ENCODE assay signal across 30 mouse cellular contexts in the genomic region with DNA sequence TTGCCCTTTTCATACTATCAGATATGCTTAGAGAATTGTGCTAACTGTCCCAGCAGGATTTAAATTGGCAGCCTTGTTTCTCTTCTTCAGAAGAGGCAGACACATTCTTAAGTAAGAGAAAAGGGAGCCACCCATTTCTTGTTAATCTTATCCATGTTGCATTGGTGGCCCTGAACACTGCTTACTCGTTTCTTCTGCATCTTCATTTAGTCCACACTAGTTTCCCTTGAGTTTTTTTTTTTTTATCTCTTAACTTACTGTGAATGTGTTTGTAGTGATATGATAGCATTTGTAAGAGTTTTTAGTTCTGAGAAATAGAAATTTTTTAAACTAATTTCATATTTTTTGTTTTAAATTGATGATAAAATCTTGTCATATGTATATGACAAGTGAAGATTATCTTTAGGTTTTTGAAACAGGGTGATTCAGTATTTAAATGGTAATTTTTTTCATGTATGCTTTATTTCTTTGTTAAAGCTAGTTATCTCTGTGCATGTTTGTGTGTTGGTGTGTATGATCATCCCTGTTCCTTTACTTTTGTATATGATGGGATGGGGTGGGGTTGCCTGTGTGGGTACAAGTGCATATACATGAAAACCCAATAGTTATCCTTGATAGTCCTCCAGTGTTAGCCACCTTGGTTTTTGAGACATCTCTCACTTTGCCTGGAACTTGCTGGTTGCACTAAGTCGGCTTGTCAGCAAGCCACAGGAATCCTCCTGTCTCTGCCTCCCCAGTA. TPM values are rescaled to one million over a fixed set of nuclear protein-coding genes. Genes with fewer than 3 reads are reported as not detected.
"Had no signal": no experiment of that assay in that cellular context is flagged by ENCODE, and none has a peak within 500 bp of the region (broad histone marks: within the 10 kb centered on the region; RNA-seq: fewer than 3 reads in every experiment).

No protein-coding gene starts in this region.

- H3K9ac ChIP-seq: limb, embryonic 13.5 days; lung, embryonic 14.5 days had no signal

- DNase-seq: kidney, adult 2 months; kidney, postnatal 25 days; layer of hippocampus, postnatal 36 days; lung, embryonic 14.5 days; midbrain, embryonic 14.5 days; right cerebral cortex, postnatal 14 days; right cerebral cortex, postnatal 4 days; thymus, postnatal 25 days had no signal

- H3K27me3 ChIP-seq: limb, embryonic 13.5 days; megakaryocyte, embryonic 14.5 days had no signal

- H3K4me1 ChIP-seq: limb, embryonic 10.5 days; limb, embryonic 13.5 days had no signal

- H3K4me3 ChIP-seq: limb, embryonic 10.5 days; limb, embryonic 13.5 days; megakaryocyte, embryonic 14.5 days had no signal

- H3K9me3 ChIP-seq: limb, embryonic 10.5 days; limb, embryonic 13.5 days; megakaryocyte, embryonic 14.5 days had no signal

- H3K4me2 ChIP-seq: limb, embryonic 13.5 days; lung, embryonic 14.5 days; midbrain, embryonic 11.5 days had no signal

- ATAC-seq: inflammation-experienced regulatory T-cells, adult 6 months; intestine, postnatal 0 days; lung, postnatal 0 days had no signal

- H3K27ac ChIP-seq: kidney, postnatal 0 days; limb, embryonic 10.5 days; limb, embryonic 13.5 days; macrophage; stomach, postnatal 0 days had no signal

RNA-seq across cellular contexts. Expression of a gene that starts 20.4 kb away (rescaled TPM):
- total RNA-seq: layer of hippocampus, adult 8-10 months; layer of hippocampus, postnatal 10 days; layer of hippocampus, postnatal 36 days; left cerebral cortex, adult 8-10 months; left cerebral cortex, postnatal 14 days; liver, adult 2 months; midbrain, postnatal 0 days had no signal
- polyA plus RNA-seq: kidney, adult 2 months; limb, embryonic 10.5 days; liver, adult 2 months; lung, embryonic 14.5 days; macrophage; midbrain, postnatal 0 days; neural tube, embryonic 14.5 days had no signal

RNA-seq across cellular contexts. Expression of a gene that starts 23.2 kb away (rescaled TPM):
- total RNA-seq: layer of hippocampus, adult 8-10 months; layer of hippocampus, postnatal 10 days; layer of hippocampus, postnatal 36 days; left cerebral cortex, adult 8-10 months; left cerebral cortex, postnatal 14 days; liver, adult 2 months; midbrain, postnatal 0 days had no signal
- polyA plus RNA-seq: inflammation-experienced regulatory T-cells, adult 6 months; intestine, postnatal 0 days; kidney, adult 2 months; kidney, embryonic 14.5 days; kidney, postnatal 0 days; large intestine, adult 2 months; limb, embryonic 10.5 days; limb, embryonic 13.5 days; liver, adult 2 months; lung, embryonic 14.5 days; lung, postnatal 0 days; macrophage; midbrain, embryonic 11.5 days; midbrain, embryonic 14.5 days; midbrain, postnatal 0 days; neural tube, embryonic 11.5 days; neural tube, embryonic 14.5 days; stomach, embryonic 14.5 days; stomach, postnatal 0 days; thymus, postnatal 0 days had no signal
